Mouse (Mus musculus): ENCODE measurements at regions not wholly inside any gene's neighbourhood (a gene's known extent, or its start where the extent isn't known, plus 50 kb on each side); places are given as distances from the start of the nearest gene placed in this dataset.

DNA sequence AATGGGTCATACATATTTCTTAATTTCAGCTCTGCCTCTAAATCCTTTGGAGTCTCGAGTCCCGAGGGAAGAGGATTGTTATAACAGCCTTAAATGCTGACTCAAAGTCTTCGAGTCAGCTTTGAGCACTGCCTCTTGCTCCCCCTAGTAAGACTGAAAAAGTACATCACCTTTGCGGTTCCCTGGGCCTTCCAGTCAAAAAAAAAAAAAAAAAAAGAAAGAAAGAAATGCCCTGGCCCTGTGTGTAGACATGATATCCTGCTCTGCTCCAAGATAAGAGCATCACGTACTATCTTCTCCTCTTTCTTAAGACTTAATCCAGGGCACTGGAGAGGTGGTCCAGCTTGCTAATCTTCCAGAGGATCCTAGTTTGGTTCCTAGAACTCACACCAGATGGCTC, 145.7 kb upstream of the Jarid2 start:
- no peak overlapping the region for H3K4me3 ChIP-seq (ENCODE audit: low read depth, low read length)
- 76% methylated on average over 5 of the region's 5 CpGs for WGBS
- H3K4me2 ChIP-seq (ENCODE audit: low read depth, low read length), result no peak overlapping the region
- H3K9me3 ChIP-seq (replicated peaks; ENCODE audit: control insufficient read depth, low read length), result peaks cover 8% of the 10 kb centered on the region
- no peak for TF ChIP-seq CTCF (IDR thresholded peaks at IDR 0.05; ENCODE audit: low read depth)
- no peak for TF ChIP-seq EP300 (IDR thresholded peaks at IDR 0.05; ENCODE audit: low read depth)
- H3K36me3 ChIP-seq (replicated peaks; ENCODE audit: control insufficient read depth, insufficient read depth, low read length), result no peaks in the 10 kb centered on the region
- ATAC-seq (ENCODE audit: insufficient read depth, low read depth) (no peak), DNase-seq (ENCODE audit: low spot score) (no peak)
- no peak overlapping the region for H3K27ac ChIP-seq (ENCODE audit: low read depth)
- no peaks in the 10 kb centered on the region for H3K27me3 ChIP-seq (ENCODE audit: control insufficient read depth, insufficient read depth, low read length)
- no peak overlapping the region for H3K9ac ChIP-seq (replicated peaks; ENCODE audit: low read depth, low read length)
- H3K4me1 ChIP-seq (ENCODE audit: control insufficient read depth, insufficient read depth), result peaks cover 30% of the 10 kb centered on the region

DNA sequence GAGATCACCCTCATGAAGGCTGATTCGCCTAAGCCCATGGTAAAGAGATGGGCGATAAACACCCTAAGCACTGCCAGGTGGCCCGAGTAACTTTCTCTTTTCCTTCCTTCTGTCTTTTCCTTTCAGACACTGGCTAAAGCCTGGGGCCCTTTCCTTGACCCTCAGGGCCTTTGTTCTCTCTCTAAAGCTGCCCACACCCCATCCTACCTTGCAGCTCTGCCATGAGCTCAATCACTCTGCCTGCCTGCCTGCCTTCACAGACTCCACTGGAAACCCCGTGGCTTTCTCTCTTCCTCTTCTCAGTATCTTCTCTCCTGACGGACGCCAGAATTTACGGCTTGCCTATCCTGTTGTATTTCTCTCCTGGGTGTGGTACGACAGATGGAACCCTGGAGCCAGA, 145.1 kb upstream of the Jarid2 start:
- H3K9me3 ChIP-seq (replicated peaks; ENCODE audit: control insufficient read depth, low read length), result peaks cover 2% of the 10 kb centered on the region; the same call in 1 of the 2 replicates
- TF ChIP-seq CTCF (IDR thresholded peaks at IDR 0.05; ENCODE audit: low read depth) (no peak), EP300 (IDR thresholded peaks at IDR 0.05; ENCODE audit: low read depth) (no peak)
- no peak overlapping the region for H3K4me3 ChIP-seq (ENCODE audit: low read depth, low read length)
- no peaks in the 10 kb centered on the region for H3K36me3 ChIP-seq (replicated peaks; ENCODE audit: control insufficient read depth, insufficient read depth, low read length)
- DNase-seq (ENCODE audit: low spot score), result no peak
- WGBS, result 55% methylated on average over 8 of the region's 8 CpGs
- H3K27ac ChIP-seq (ENCODE audit: low read depth), result no peak overlapping the region
- ATAC-seq (ENCODE audit: insufficient read depth, low read depth), result no peak
- H3K4me2 ChIP-seq (ENCODE audit: low read depth, low read length), result no peak overlapping the region
- H3K9ac ChIP-seq (replicated peaks; ENCODE audit: low read depth, low read length), result no peak overlapping the region
- peaks cover 30% of the 10 kb centered on the region for H3K4me1 ChIP-seq (ENCODE audit: control insufficient read depth, insufficient read depth)
- H3K27me3 ChIP-seq (ENCODE audit: control insufficient read depth, insufficient read depth, low read length), result no peaks in the 10 kb centered on the region

DNA sequence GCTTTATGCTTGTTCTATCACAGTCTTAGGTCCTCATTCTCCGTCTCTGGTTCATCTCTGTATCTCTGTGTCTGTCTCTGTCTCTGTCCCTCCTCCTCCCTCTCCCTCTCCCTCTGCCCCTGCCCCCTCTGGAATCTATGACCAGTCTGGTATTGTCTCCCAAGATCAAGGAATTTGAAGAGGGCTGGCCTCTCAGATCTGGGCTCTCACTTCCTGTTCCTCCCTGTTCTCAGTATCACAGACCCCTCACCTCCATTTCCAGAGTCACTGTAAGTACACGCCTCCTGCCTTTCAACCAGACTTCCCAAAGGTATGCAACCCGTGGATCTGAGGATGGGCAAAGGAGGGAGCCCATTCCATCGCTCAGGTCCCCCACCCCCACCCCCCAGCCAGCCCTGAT, 144.7 kb upstream of the Jarid2 start:
- TF ChIP-seq CTCF (IDR thresholded peaks at IDR 0.05; ENCODE audit: low read depth) (no peak), EP300 (IDR thresholded peaks at IDR 0.05; ENCODE audit: low read depth) (no peak)
- peaks cover 30% of the 10 kb centered on the region for H3K4me1 ChIP-seq (ENCODE audit: control insufficient read depth, insufficient read depth)

DNA sequence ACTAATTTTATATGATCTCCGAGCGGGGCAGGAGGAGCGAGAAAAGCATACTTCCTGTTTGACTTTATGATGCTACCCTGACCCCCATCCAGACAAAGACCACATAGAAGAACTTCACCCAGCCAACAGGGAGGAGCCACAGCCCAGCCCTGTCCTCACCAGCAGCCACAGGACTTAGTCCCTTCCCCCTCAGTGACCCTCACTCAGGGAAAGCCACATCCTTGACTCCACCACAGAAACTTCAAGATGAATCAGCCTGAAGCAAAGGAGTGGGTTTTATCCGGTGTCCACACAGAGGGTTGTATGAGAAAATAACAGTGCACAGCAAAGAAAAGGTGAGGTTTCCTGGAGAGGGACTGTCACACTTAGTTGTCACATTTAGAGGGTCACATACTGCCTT, 141.4 kb upstream of the Jarid2 start:
- H3K27ac ChIP-seq (ENCODE audit: low read depth), result no peak overlapping the region
- ATAC-seq (ENCODE audit: insufficient read depth, low read depth), result no peak
- no peaks in the 10 kb centered on the region for H3K27me3 ChIP-seq (ENCODE audit: control insufficient read depth, insufficient read depth, low read length)

More for the DNA sequence above, 144.7 kb upstream of the Jarid2 start:
- no peaks in the 10 kb centered on the region for H3K36me3 ChIP-seq (replicated peaks; ENCODE audit: control insufficient read depth, insufficient read depth, low read length)
- WGBS, result 44% methylated on average over 4 of the region's 4 CpGs
- H3K9me3 ChIP-seq (replicated peaks; ENCODE audit: control insufficient read depth, low read length), result no peaks in the 10 kb centered on the region
- H3K27me3 ChIP-seq (ENCODE audit: control insufficient read depth, insufficient read depth, low read length), result no peaks in the 10 kb centered on the region
- H3K4me2 ChIP-seq (ENCODE audit: low read depth, low read length), result no peak overlapping the region
- DNase-seq (ENCODE audit: low spot score) (no peak), ATAC-seq (ENCODE audit: insufficient read depth, low read depth) (no peak)
- no peak overlapping the region for H3K4me3 ChIP-seq (ENCODE audit: low read depth, low read length)
- H3K9ac ChIP-seq (replicated peaks; ENCODE audit: low read depth, low read length), result no peak overlapping the region
- no peak overlapping the region for H3K27ac ChIP-seq (ENCODE audit: low read depth)

DNA sequence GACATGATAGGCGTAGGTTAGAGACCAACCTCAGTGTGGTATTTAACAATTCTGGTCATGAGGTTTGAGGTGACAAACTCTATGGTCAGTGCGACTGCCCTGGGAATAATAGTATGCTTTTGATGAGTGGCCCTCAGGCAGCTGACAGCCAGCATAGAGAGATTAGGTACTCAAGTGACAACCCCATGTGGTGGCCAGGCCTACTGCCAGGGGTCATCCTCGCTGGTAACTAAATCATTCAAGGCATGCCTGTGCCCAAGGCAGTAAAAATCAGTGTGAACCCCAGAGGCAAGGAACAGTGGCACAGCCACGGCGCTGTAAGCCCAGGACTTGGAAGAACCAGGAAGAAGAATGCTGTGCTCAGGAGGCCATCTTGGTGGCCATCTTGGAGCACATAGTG, 134.6 kb upstream of the Jarid2 start:
- Histone ChIP-seq H3K27ac (ENCODE audit: low read depth) (no peak overlapping the region), H3K4me1 (ENCODE audit: control insufficient read depth, insufficient read depth) (no peaks in the 10 kb centered on the region), H3K9me3 (replicated peaks; ENCODE audit: control insufficient read depth, low read length) (no peaks in the 10 kb centered on the region), H3K36me3 (replicated peaks; ENCODE audit: control insufficient read depth, insufficient read depth, low read length) (no peaks in the 10 kb centered on the region), H3K9ac (replicated peaks; ENCODE audit: low read depth, low read length) (no peak overlapping the region), H3K4me2 (ENCODE audit: low read depth, low read length) (no peak overlapping the region), H3K27me3 (ENCODE audit: control insufficient read depth, insufficient read depth, low read length) (no peaks in the 10 kb centered on the region), H3K4me3 (ENCODE audit: low read depth, low read length) (no peak overlapping the region)
- DNase-seq (ENCODE audit: low spot score) (no peak), ATAC-seq (ENCODE audit: insufficient read depth, low read depth) (no peak)
- TF ChIP-seq CTCF (IDR thresholded peaks at IDR 0.05; ENCODE audit: low read depth), result no peak
- TF ChIP-seq EP300 (IDR thresholded peaks at IDR 0.05; ENCODE audit: low read depth), result no peak
- 87% methylated on average over 5 of the region's 5 CpGs for WGBS

More for the DNA sequence above, 141.4 kb upstream of the Jarid2 start:
- TF ChIP-seq EP300 (IDR thresholded peaks at IDR 0.05; ENCODE audit: low read depth) (no peak), CTCF (IDR thresholded peaks at IDR 0.05; ENCODE audit: low read depth) (no peak)
- H3K9me3 ChIP-seq (replicated peaks; ENCODE audit: control insufficient read depth, low read length), result no peaks in the 10 kb centered on the region
- no peak for DNase-seq (ENCODE audit: low spot score)
- H3K4me3 ChIP-seq (ENCODE audit: low read depth, low read length), result no peak overlapping the region
- H3K4me1 ChIP-seq (ENCODE audit: control insufficient read depth, insufficient read depth), result peaks cover 9% of the 10 kb centered on the region; the same call in 1 of the 2 replicates
- no peaks in the 10 kb centered on the region for H3K36me3 ChIP-seq (replicated peaks; ENCODE audit: control insufficient read depth, insufficient read depth, low read length)
- 60% methylated on average over 4 of the region's 4 CpGs for WGBS
- H3K9ac ChIP-seq (replicated peaks; ENCODE audit: low read depth, low read length), result no peak overlapping the region
- no peak overlapping the region for H3K4me2 ChIP-seq (ENCODE audit: low read depth, low read length)

DNA sequence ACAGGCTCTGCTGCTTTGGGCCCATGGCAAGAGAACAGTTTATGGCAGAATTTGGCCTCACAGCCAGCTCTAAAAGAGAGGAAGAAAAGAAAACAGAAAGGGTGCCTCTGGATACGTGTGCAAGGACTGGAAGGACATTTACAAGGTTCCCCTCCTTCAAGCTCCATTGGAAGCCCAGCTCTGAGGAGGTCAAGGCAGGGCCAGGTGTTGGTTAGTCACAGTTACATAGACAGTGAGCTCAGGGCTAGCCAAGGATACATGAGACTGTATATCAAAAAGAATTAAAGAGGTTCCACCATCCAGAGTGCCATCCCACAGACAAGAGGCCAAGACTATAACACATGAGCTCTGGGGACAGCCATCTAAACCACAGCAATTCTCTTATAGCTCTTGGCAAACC, 131.6 kb upstream of the Jarid2 start:
- H3K4me3 ChIP-seq (ENCODE audit: low read depth, low read length), result no peak overlapping the region
- no peaks in the 10 kb centered on the region for H3K4me1 ChIP-seq (ENCODE audit: control insufficient read depth, insufficient read depth)
- TF ChIP-seq EP300 (IDR thresholded peaks at IDR 0.05; ENCODE audit: low read depth) (no peak), CTCF (IDR thresholded peaks at IDR 0.05; ENCODE audit: low read depth) (no peak)
- DNase-seq (ENCODE audit: low spot score) (no peak), ATAC-seq (ENCODE audit: insufficient read depth, low read depth) (no peak)
- WGBS, result 44% methylated on average over 1 of the region's 1 CpGs
- no peak overlapping the region for H3K9ac ChIP-seq (replicated peaks; ENCODE audit: low read depth, low read length)
- no peaks in the 10 kb centered on the region for H3K36me3 ChIP-seq (replicated peaks; ENCODE audit: control insufficient read depth, insufficient read depth, low read length)
- H3K9me3 ChIP-seq (replicated peaks; ENCODE audit: control insufficient read depth, low read length), result no peaks in the 10 kb centered on the region
- H3K4me2 ChIP-seq (ENCODE audit: low read depth, low read length), result no peak overlapping the region
- no peaks in the 10 kb centered on the region for H3K27me3 ChIP-seq (ENCODE audit: control insufficient read depth, insufficient read depth, low read length)
- no peak overlapping the region for H3K27ac ChIP-seq (ENCODE audit: low read depth)

All from heart, postnatal 0 days (tissue).